In the genomic region with DNA sequence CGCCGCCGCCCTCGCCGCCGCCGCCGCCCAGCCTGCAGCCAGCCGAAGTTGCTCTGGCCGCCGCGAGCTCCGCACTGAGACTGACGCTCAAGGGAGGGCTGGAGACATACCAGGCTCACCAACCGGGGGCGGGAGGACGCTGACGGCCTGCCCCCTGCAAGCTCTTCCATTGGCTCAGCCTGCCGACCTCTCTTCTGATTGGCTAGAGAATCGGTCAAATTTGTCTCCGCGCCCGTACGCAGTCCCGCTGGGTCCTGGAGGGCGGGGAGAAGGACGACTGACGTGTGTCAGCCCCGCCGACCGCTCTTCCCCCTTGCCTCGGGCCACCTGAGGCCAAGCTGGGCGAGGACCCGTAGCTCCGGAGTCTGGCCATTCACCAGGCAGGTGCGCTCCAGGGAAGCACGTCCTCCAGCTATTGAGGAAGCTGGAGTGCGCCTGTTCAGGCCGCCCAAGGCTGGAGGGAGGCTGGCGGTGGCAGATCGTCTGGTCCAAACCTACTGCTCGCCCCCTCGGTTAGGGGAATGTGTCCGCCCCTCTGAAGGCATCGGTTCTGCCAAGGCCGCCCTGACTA, we compare ENCODE assay signal across 8 mouse cellular contexts. TPM values are rescaled to one million over a fixed set of nuclear protein-coding genes. Genes with fewer than 3 reads are reported as not detected.
DNase-seq lines count a peak whose midpoint lies in the region; ATAC-seq and TF ChIP-seq lines count a peak whose summit lies in the region.

A gene (minus strand): TSS at position 90 of the 571 bp plus-strand sequence.

- peak within 1 kb of the TSS; percentile 99 for H3K27ac ChIP-seq in cortical plate, adult 2 months (ENCODE audit: insufficient read depth, low read length)

- no peaks in the 10 kb centered on the region for H3K27me3 ChIP-seq in megakaryocyte, embryonic 14.5 days (replicated peaks)

- DNase-seq in gastrocnemius, adult 8-10 months (ENCODE audit: low spot score in 2 of 2), result peak; percentile 94 to 96
- peak; percentile 79 for DNase-seq in hindlimb bud, embryonic 11.5 days (ENCODE audit: extremely low spot score, low read depth, low spot score)
- peak; percentile 90 to 97 for DNase-seq in left cerebral cortex, adult 8-10 months (ENCODE audit: low spot score in 2 of 2)
- DNase-seq in right cerebral cortex, postnatal 10 days (ENCODE audit: low spot score in 2 of 2), result peak; percentile 98
- DNase-seq in urinary bladder, postnatal 25 days (ENCODE audit: low spot score), result peak; percentile 84

- peak within 1 kb of the TSS; percentile 92 for H3K4me3 ChIP-seq in cortical plate, adult 2 months (ENCODE audit: insufficient read depth, low read length)
- H3K4me3 ChIP-seq in megakaryocyte, embryonic 14.5 days (replicated peaks), result peak within 1 kb of the TSS; percentile 99

- ATAC-seq in activated CD4-positive, CD25-positive, alpha-beta regulatory T cell, adult 4 months, result peak; percentile 83

- no peaks in the 10 kb centered on the region for H3K36me3 ChIP-seq in megakaryocyte, embryonic 14.5 days (replicated peaks; ENCODE audit: low read length)

- peak; percentile 96 for TF ChIP-seq POLR2A in cortical plate, adult 2 months (IDR thresholded peaks at IDR 0.05; ENCODE audit: extremely low read depth, insufficient read depth, low read length)

- no peak for TF ChIP-seq CTCF in cortical plate, adult 2 months (IDR thresholded peaks at IDR 0.05; ENCODE audit: extremely low read depth, insufficient read depth, low read length)

- no peaks in the 10 kb centered on the region for H3K9me3 ChIP-seq in megakaryocyte, embryonic 14.5 days

- peaks cover 1% of the 10 kb centered on the region; the same call in 1 of the 2 replicates for H3K4me1 ChIP-seq in cortical plate, adult 2 months (ENCODE audit: control insufficient read depth, insufficient read depth, low read length)
- peaks cover 41% of the 10 kb centered on the region for H3K4me1 ChIP-seq in megakaryocyte, embryonic 14.5 days

RNA-seq across cellular contexts. Expression of the gene that starts here (rescaled TPM):
- polyA plus RNA-seq in activated CD4-positive, CD25-positive, alpha-beta regulatory T cell, adult 4 months (2017; shearing (Covaris generic)), result 10 to 100 TPM; 42.3 to 70.7 TPM
- 239 and 271 TPM in 2 replicates for polyA plus RNA-seq in cortical plate, adult 2 months (2012; rRNA removed)
- 10 to 100 TPM; 72.7 to 88.6 (median 81.2) TPM for total RNA-seq in gastrocnemius, adult 8-10 months (2022)
- 100 to 1,000 TPM; 305 to 350 (median 337) TPM for total RNA-seq in left cerebral cortex, adult 8-10 months (2022)
- polyA plus RNA-seq in megakaryocyte, embryonic 14.5 days (2012; ENCODE audit: insufficient read depth, low replicate concordance), result 10.6 and 17.9 TPM in 2 replicates

Comparison
In these comparisons a context has a peak if more than half of its experiments do, and no peak if none do; other contexts are left out.
1. Peak in every context shown above with its lines: DNase-seq, ATAC-seq, H3K4me3 ChIP-seq and H3K27ac ChIP-seq.